36 mouse cellular contexts compared by ENCODE assay signal in genomic region chr6:99683974-99684373, GRCm38 (mm10). TPM values are rescaled to one million over a fixed set of nuclear protein-coding genes. Genes with fewer than 3 reads are reported as not detected.
"Had no signal": no experiment of that assay in that cellular context is flagged by ENCODE, and none has a peak within 500 bp of the region (broad histone marks: within the 10 kb centered on the region; RNA-seq: fewer than 3 reads in every experiment).

No protein-coding gene starts in this region.

- H3K9me3 ChIP-seq: limb, embryonic 10.5 days; limb, embryonic 15.5 days; liver, embryonic 12.5 days; liver, embryonic 13.5 days; liver, embryonic 15.5 days; lung, embryonic 15.5 days; midbrain, embryonic 10.5 days; midbrain, embryonic 12.5 days; midbrain, embryonic 13.5 days; midbrain, embryonic 15.5 days; neural tube, embryonic 12.5 days had no signal

- DNase-seq: left cerebral cortex, postnatal 4 days; liver; liver, embryonic 13.5 days; liver, postnatal 0 days; lung, adult 18-20 months; lung, embryonic 14.5 days; lung, postnatal 10 days; lung, postnatal 14 days; lung, postnatal 36 days; lung, postnatal 4 days; midbrain, embryonic 14.5 days had no signal

- H3K4me1 ChIP-seq: limb, embryonic 13.5 days; limb, embryonic 15.5 days; liver, embryonic 12.5 days; liver, embryonic 13.5 days; liver, embryonic 15.5 days; lung, embryonic 15.5 days; midbrain, embryonic 10.5 days; midbrain, embryonic 12.5 days; midbrain, embryonic 13.5 days; midbrain, embryonic 15.5 days; neural tube, embryonic 12.5 days had no signal

- H3K4me2 ChIP-seq: limb, embryonic 12.5 days; limb, embryonic 13.5 days; limb, embryonic 15.5 days; liver, embryonic 11.5 days; liver, embryonic 12.5 days; liver, embryonic 13.5 days; liver, embryonic 15.5 days; lung, embryonic 14.5 days; lung, embryonic 15.5 days; midbrain, embryonic 11.5 days; midbrain, embryonic 12.5 days; midbrain, embryonic 13.5 days; midbrain, embryonic 15.5 days; neural tube, embryonic 12.5 days had no signal

- H3K27ac ChIP-seq: limb, embryonic 10.5 days; limb, embryonic 12.5 days; limb, embryonic 13.5 days; limb, embryonic 15.5 days; liver, embryonic 12.5 days; liver, embryonic 13.5 days; liver, embryonic 14.5 days; liver, embryonic 15.5 days; lung, embryonic 15.5 days; macrophage; midbrain, embryonic 10.5 days; midbrain, embryonic 12.5 days; midbrain, embryonic 13.5 days; midbrain, embryonic 15.5 days; neural tube, embryonic 12.5 days had no signal

- H3K36me3 ChIP-seq: limb, embryonic 10.5 days; limb, embryonic 12.5 days; limb, embryonic 13.5 days; limb, embryonic 15.5 days; liver, embryonic 12.5 days; liver, embryonic 13.5 days; liver, embryonic 15.5 days; lung, embryonic 15.5 days; midbrain, embryonic 10.5 days; midbrain, embryonic 12.5 days; midbrain, embryonic 13.5 days; midbrain, embryonic 15.5 days; neural tube, embryonic 12.5 days had no signal

- H3K9ac ChIP-seq: limb, embryonic 12.5 days; limb, embryonic 13.5 days; limb, embryonic 15.5 days; liver, embryonic 12.5 days; liver, embryonic 13.5 days; liver, embryonic 14.5 days; liver, embryonic 15.5 days; liver, postnatal 0 days; lung, embryonic 14.5 days; lung, embryonic 15.5 days; midbrain, embryonic 12.5 days; midbrain, embryonic 13.5 days; midbrain, embryonic 15.5 days; neural tube, embryonic 12.5 days had no signal

- H3K27me3 ChIP-seq: limb, embryonic 12.5 days; lung, embryonic 15.5 days; midbrain, embryonic 15.5 days had no signal

- ATAC-seq: liver, embryonic 12.5 days; liver, postnatal 0 days; lung, postnatal 0 days; midbrain, embryonic 13.5 days; midbrain, embryonic 15.5 days; midbrain, embryonic 16.5 days had no signal

- H3K4me3 ChIP-seq: limb, embryonic 10.5 days; limb, embryonic 12.5 days; limb, embryonic 13.5 days; limb, embryonic 15.5 days; liver, embryonic 12.5 days; liver, embryonic 13.5 days; liver, embryonic 15.5 days; lung, embryonic 15.5 days; megakaryocyte, embryonic 14.5 days; midbrain, embryonic 10.5 days; midbrain, embryonic 12.5 days; midbrain, embryonic 13.5 days; midbrain, embryonic 15.5 days; myocyte; neural tube, embryonic 12.5 days had no signal

RNA-seq across cellular contexts. Expression of gene Gpr27, which starts 8.5 kb away (rescaled TPM):
- total RNA-seq: megakaryocyte-erythroid progenitor cell, adult 5-6 weeks; monocyte, adult 5-6 weeks had no signal
- polyA plus RNA-seq: macrophage, myocyte had no signal

RNA-seq across cellular contexts. Expression of gene Prok2, which starts 42.2 kb away (rescaled TPM):
- total RNA-seq: liver, adult 2 months; megakaryocyte progenitor cell, adult 5-6 weeks; megakaryocyte-erythroid progenitor cell, adult 5-6 weeks; monocyte, adult 5-6 weeks had no signal
- polyA plus RNA-seq: limb, embryonic 10.5 days; liver, adult 2 months; liver, embryonic 11.5 days; liver, embryonic 12.5 days; liver, embryonic 13.5 days; macrophage; midbrain, embryonic 10.5 days; midbrain, embryonic 11.5 days; midbrain, embryonic 12.5 days; myocyte; neural tube, embryonic 11.5 days; neural tube, embryonic 12.5 days had no signal
